ENCODE assay signal across 11 mouse cellular contexts in genomic region chr19:7148541-7149085, GRCm38 (mm10). TPM values are rescaled to one million over a fixed set of nuclear protein-coding genes. Genes with fewer than 3 reads are reported as not detected.
DNase-seq lines count a peak whose midpoint lies in the region; ATAC-seq and TF ChIP-seq lines count a peak whose summit lies in the region.
"Had no signal": no experiment of that assay in that cellular context is flagged by ENCODE, and none has a peak within 500 bp of the region (broad histone marks: within the 10 kb centered on the region; RNA-seq: fewer than 3 reads in every experiment).

No protein-coding gene starts in this region.

- no peak for TF ChIP-seq POLR2A in myocyte (IDR thresholded peaks at IDR 0.05; ENCODE audit: insufficient read length, low read depth)

- H3K4me2 ChIP-seq in neural tube, embryonic 12.5 days (replicated peaks), result peak overlapping the region; percentile 3; the same call in 1 of the 2 replicates
- no peak overlapping the region for H3K4me2 ChIP-seq in neural tube, embryonic 15.5 days
- H3K4me2 ChIP-seq in hindbrain, embryonic 13.5 days, result no peak overlapping the region
- no peak overlapping the region for H3K4me2 ChIP-seq in myocyte (ENCODE audit: low read depth)
- H3K4me2 ChIP-seq: liver, embryonic 11.5 days had no signal

- no peaks in the 10 kb centered on the region for H3K79me2 ChIP-seq in myocyte (ENCODE audit: control insufficient read depth, insufficient read depth)

- H3K9me3 ChIP-seq in neural tube, embryonic 12.5 days, result no peaks in the 10 kb centered on the region
- H3K9me3 ChIP-seq in neural tube, embryonic 15.5 days (replicated peaks), result no peaks in the 10 kb centered on the region
- H3K9me3 ChIP-seq in hindbrain, embryonic 13.5 days, result no peaks in the 10 kb centered on the region

- DNase-seq in cerebellum, adult 11-12 months, result no peak
- DNase-seq in urinary bladder, postnatal 14 days (ENCODE audit: low spot score), result no peak
- DNase-seq in urinary bladder, postnatal 4 days (ENCODE audit: low spot score in 2 of 2), result no peak
- DNase-seq: lung, postnatal 4 days had no signal

- H3K27ac ChIP-seq in neural tube, embryonic 12.5 days, result no peak overlapping the region
- H3K27ac ChIP-seq in neural tube, embryonic 15.5 days (replicated peaks), result no peak overlapping the region
- peak overlapping the region; percentile 35; the same call in 1 of the 2 replicates for H3K27ac ChIP-seq in hindbrain, embryonic 13.5 days

- H3K4me1 ChIP-seq in neural tube, embryonic 12.5 days, result peaks cover 70% of the 10 kb centered on the region
- peaks cover 77% of the 10 kb centered on the region for H3K4me1 ChIP-seq in neural tube, embryonic 15.5 days
- H3K4me1 ChIP-seq in hindbrain, embryonic 13.5 days (replicated peaks), result peaks cover 95% of the 10 kb centered on the region

- ATAC-seq in cerebellum, adult (ENCODE audit: insufficient number of reproducible peaks, low FRiP score, low TSS enrichment), result 0 out of 2 replicates have a peak, but pooled peaks have one; percentile 20
- no peak for ATAC-seq in neural tube, embryonic 12.5 days (ENCODE audit: low FRiP score, low read depth)
- no peak for ATAC-seq in neural tube, embryonic 15.5 days (ENCODE audit: low FRiP score)
- no peak for ATAC-seq in hindbrain, embryonic 13.5 days (ENCODE audit: low FRiP score)
- ATAC-seq: intestine, embryonic 16.5 days had no signal

- 66% methylated on average over 8 of the region's 8 CpGs for WGBS in neural tube, embryonic 12.5 days
- WGBS in neural tube, embryonic 15.5 days, result 52% methylated on average over 8 of the region's 8 CpGs
- 52% methylated on average over 8 of the region's 8 CpGs for WGBS in hindbrain, embryonic 13.5 days

- no peak overlapping the region for H3K9ac ChIP-seq in neural tube, embryonic 12.5 days
- no peak overlapping the region for H3K9ac ChIP-seq in neural tube, embryonic 15.5 days (replicated peaks)
- H3K9ac ChIP-seq in hindbrain, embryonic 13.5 days, result peak overlapping the region; percentile 25

- H3K4me3 ChIP-seq in neural tube, embryonic 12.5 days, result no peak overlapping the region
- no peak overlapping the region for H3K4me3 ChIP-seq in neural tube, embryonic 15.5 days (replicated peaks)
- H3K4me3 ChIP-seq in hindbrain, embryonic 13.5 days, result no peak overlapping the region
- H3K4me3 ChIP-seq in myocyte, result no peak overlapping the region

- no peak overlapping the region for H3ac ChIP-seq in myocyte (ENCODE audit: control insufficient read depth, insufficient read length)

- no peaks in the 10 kb centered on the region for H3K36me3 ChIP-seq in neural tube, embryonic 12.5 days
- H3K36me3 ChIP-seq in neural tube, embryonic 15.5 days, result no peaks in the 10 kb centered on the region
- no peaks in the 10 kb centered on the region for H3K36me3 ChIP-seq in hindbrain, embryonic 13.5 days
- H3K36me3 ChIP-seq in myocyte (ENCODE audit: control insufficient read depth, insufficient read depth), result no peaks in the 10 kb centered on the region

- H3K27me3 ChIP-seq in neural tube, embryonic 12.5 days (replicated peaks), result peaks cover 32% of the 10 kb centered on the region
- H3K27me3 ChIP-seq in neural tube, embryonic 15.5 days (replicated peaks), result peaks cover 5% of the 10 kb centered on the region; the same call in 1 of the 2 replicates
- peaks cover 56% of the 10 kb centered on the region for H3K27me3 ChIP-seq in hindbrain, embryonic 13.5 days
- no peaks in the 10 kb centered on the region for H3K27me3 ChIP-seq in myocyte (ENCODE audit: control insufficient read depth, insufficient read depth, insufficient read length)

TF ChIP-seq in myocyte, 11 proteins besides CTCF, POLR2A, EP300 and RAD21:
- TF ChIP-seq USF1 (IDR thresholded peaks at IDR 0.05; ENCODE audit: low read depth), result no peak
- no peak for TF ChIP-seq CEBPB (IDR thresholded peaks at IDR 0.05; ENCODE audit: insufficient read depth, poor library complexity, severe bottlenecking)
- no peak for TF ChIP-seq TCF12 (IDR thresholded peaks at IDR 0.05; ENCODE audit: insufficient read depth, poor library complexity, severe bottlenecking)
- TF ChIP-seq MYOD1 (IDR thresholded peaks at IDR 0.05; ENCODE audit: control insufficient read depth in 1 of 3, insufficient read length in 2 of 3, low read depth in 2 of 3), result peak in 1 of 3 experiments; percentile 50
- TF ChIP-seq POLR2AphosphoS2 (IDR thresholded peaks at IDR 0.05; ENCODE audit: insufficient read length, low read depth), result no peak
- TF ChIP-seq SRF (IDR thresholded peaks at IDR 0.05; ENCODE audit: control insufficient read depth, insufficient read length, low read depth), result no peak
- TF ChIP-seq MAX (IDR thresholded peaks at IDR 0.05; ENCODE audit: low read depth), result no peak
- peak in 2 of 3 experiments; percentile 29 to 63 for TF ChIP-seq MYOG (IDR thresholded peaks at IDR 0.05; ENCODE audit: control insufficient read depth in 1 of 3, insufficient read depth in 1 of 3, insufficient read length in 2 of 3, low read depth in 2 of 3)
- no peak for TF ChIP-seq E2F4 (IDR thresholded peaks at IDR 0.05; ENCODE audit: insufficient read depth)
- no peak for TF ChIP-seq TCF3 (IDR thresholded peaks at IDR 0.05; ENCODE audit: insufficient read length, low read depth)

RNA-seq across cellular contexts. Expression of gene Flrt1, which starts 43.1 kb away (rescaled TPM):
- polyA plus RNA-seq in neural tube, embryonic 12.5 days (2016; fragmentation: Nextera tagmentation; extraction: Ambion mirVana), result 7.0 and 9.9 TPM in 2 replicates
- 10.5 and 10.9 TPM in 2 replicates for polyA plus RNA-seq in neural tube, embryonic 15.5 days (2015; fragmentation: Nextera tagmentation; extraction: Ambion mirVana)
- 7.1 and 8.1 TPM in 2 replicates for polyA plus RNA-seq in hindbrain, embryonic 13.5 days (2015; fragmentation: Nextera tagmentation; extraction: Ambion mirVana)
- 1.2 TPM for polyA plus RNA-seq in myocyte (2012; fragmentation: generic; extraction: Trizol)

RNA-seq across cellular contexts. Expression of gene Otub1, which starts 57.5 kb away (rescaled TPM):
- polyA plus RNA-seq in neural tube, embryonic 12.5 days (2016; fragmentation: Nextera tagmentation; extraction: Ambion mirVana), result 244 and 249 TPM in 2 replicates
- 226 and 235 TPM in 2 replicates for polyA plus RNA-seq in neural tube, embryonic 15.5 days (2015; fragmentation: Nextera tagmentation; extraction: Ambion mirVana)
- polyA plus RNA-seq in hindbrain, embryonic 13.5 days (2015; fragmentation: Nextera tagmentation; extraction: Ambion mirVana), result 233 and 250 TPM in 2 replicates
- 112 TPM for polyA plus RNA-seq in myocyte (2012; fragmentation: generic; extraction: Trizol)
